Mouse (Mus musculus) subcutaneous adipose tissue, adult 2 months (tissue): ENCODE measurements around the gene Gm15127. TPM values are rescaled to one million over a fixed set of nuclear protein-coding genes. Genes with fewer than 3 reads are reported as not detected.

ENCODE experiments used
- polyA plus RNA-seq: library from polyadenylated mRNA; depleted of rRNA; stranded (reverse); fragments of >200 nt; gene quantifications from 2 replicates; pipeline ENCODE4 v1.2.3, GENCODE M21; 2012; ENCODE audit warnings: low replicate concordance; rRNA removed

The Gm15127 gene
- polyA plus RNA-seq = not detected in 2 replicates

GRCm38 (mm10) chrX:148663298-148663697, at the start of gene Gm15127:
Gm15127 (plus strand) TSS chrX:148663598.

GRCm38 (mm10) chrX:148615053-148615452, 48.3 kb upstream of the Gm15127 start, which contains the start of gene Gm8334:
Gm8334 (minus strand) TSS chrX:148615153.

Other genes starting within 250 kb of the Gm15127 start
- not detected in 2 replicates for gene Gm15114, start 174.6 kb upstream of the Gm15127 start, polyA plus RNA-seq
- gene Gm8334, start 48.4 kb upstream of the Gm15127 start, polyA plus RNA-seq = not detected in 2 replicates
- gene Luzp4, start 194.0 kb downstream of the Gm15127 start, polyA plus RNA-seq = not detected in 2 replicates